Mouse (Mus musculus): ENCODE measurements at regions not wholly inside any gene's neighbourhood (a gene's known extent, or its start where the extent isn't known, plus 50 kb on each side); places are given as distances from the start of the nearest gene placed in this dataset.

DNA sequence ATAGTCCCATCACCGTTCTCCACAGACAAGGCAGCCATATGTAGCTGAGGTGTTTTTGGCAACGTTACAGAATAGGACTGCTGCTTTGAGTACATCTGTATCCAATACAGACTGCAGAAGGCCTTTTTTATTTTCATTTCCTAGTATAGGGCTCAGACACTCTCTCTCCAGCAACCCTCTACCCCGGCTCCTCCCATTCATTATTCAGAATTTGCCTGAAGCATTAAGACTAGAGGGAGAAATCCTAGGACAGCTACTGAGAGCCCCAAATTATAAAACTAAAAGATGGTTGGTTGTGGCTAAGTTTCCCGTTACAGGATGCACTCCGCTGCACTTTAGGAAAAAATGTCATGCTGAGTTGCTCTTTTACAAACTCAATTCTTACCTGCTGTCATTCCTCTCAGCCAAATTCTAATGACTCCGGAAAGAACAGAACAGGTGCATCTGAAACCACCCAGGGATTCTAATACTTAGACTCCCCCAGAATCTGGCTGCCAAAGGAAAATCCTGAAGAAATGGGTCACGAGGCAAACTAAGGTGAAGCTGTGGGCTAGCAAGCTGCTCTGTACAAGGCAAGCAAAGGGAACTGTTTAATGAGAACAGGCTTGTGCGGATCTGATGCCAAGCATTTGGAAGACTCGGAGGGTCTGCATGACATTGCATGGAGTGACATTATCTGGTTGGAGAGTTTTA lies 189.1 kb upstream of the Dph6 start:
- TF ChIP-seq CTCF (IDR thresholded peaks at IDR 0.05; ENCODE audit: low read depth) = no peak
- no peak for TF ChIP-seq EP300 (IDR thresholded peaks at IDR 0.05; ENCODE audit: low read depth)
